Mouse (Mus musculus): ENCODE measurements around the gene Thra. TPM values are rescaled to one million over a fixed set of nuclear protein-coding genes. Genes with fewer than 3 reads are reported as not detected.

Gene Thra
- polyA plus RNA-seq, 1 experiment from 2014 or later = 32.4 TPM

DNA sequence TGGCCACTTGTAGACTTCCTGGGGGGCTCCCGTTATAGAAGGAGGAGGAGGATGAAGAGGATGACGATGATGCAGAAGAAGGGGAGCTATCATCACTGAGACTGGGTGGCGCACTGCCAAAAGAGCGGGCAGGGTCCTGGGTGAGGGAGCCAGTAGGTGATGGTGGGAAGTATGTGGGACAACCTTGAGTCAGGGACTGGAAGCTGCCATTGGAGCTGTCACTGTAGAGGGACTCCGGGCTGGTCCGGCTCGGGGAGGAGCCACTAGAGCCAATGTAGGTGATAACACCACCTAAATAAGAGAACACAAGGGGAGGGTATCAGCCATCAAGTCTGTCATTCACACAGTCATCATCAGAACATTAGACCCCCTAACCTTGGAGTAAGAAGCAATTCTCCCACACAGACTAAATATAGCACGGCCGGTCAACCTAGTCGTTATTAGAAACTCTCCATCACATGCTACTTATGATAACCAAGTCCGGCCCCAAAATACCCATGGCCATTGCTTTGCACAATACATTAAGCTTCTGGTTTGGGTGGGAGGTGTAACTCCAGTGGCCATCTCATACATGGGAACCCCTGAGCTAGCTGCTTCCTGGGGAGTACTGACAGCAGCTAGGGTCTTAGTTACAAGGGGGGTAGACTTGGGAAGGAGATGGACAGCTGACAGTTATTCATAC is 31.5 kb downstream of the Thra start:
- no peak for TF ChIP-seq CTCF (IDR thresholded peaks at IDR 0.05; ENCODE audit: low read depth)
- 75% methylated on average over 11 of the region's 11 CpGs for WGBS
- no peak overlapping the region for H3K4me3 ChIP-seq (ENCODE audit: low read depth, low read length)
- no peaks in the 10 kb centered on the region for H3K9me3 ChIP-seq (ENCODE audit: control insufficient read depth)
- H3K36me3 ChIP-seq (ENCODE audit: control insufficient read depth, insufficient read depth) = peaks cover 26% of the 10 kb centered on the region; the same call in 1 of the 2 replicates
- ATAC-seq = no peak
- H3K4me1 ChIP-seq (replicated peaks; ENCODE audit: control insufficient read depth, insufficient read depth, low read length) = peaks cover 37% of the 10 kb centered on the region
- peak overlapping the region; percentile 75 for H3K27ac ChIP-seq (ENCODE audit: low read depth, low read length)
- H3K4me2 ChIP-seq (replicated peaks; ENCODE audit: low read depth) = peak overlapping the region; percentile 80
- H3K27me3 ChIP-seq (replicated peaks; ENCODE audit: control insufficient read depth, insufficient read depth, low read length) = no peaks in the 10 kb centered on the region
- H3K9ac ChIP-seq (ENCODE audit: low read depth, low read length) = no peak overlapping the region

- H3K4me1 ChIP-seq (replicated peaks; ENCODE audit: control insufficient read depth, insufficient read depth, low read length) = peaks cover 40% of the 10 kb centered on the region
- H3K4me2 ChIP-seq (replicated peaks; ENCODE audit: low read depth) = peak overlapping the region; percentile 80
- H3K9ac ChIP-seq (ENCODE audit: low read depth, low read length) = no peak overlapping the region
- H3K27ac ChIP-seq (ENCODE audit: low read depth, low read length) = peak overlapping the region; percentile 75
- no peaks in the 10 kb centered on the region for H3K9me3 ChIP-seq (ENCODE audit: control insufficient read depth)
- WGBS = 25% methylated on average over 8 of the region's 8 CpGs
- no peak for TF ChIP-seq CTCF (IDR thresholded peaks at IDR 0.05; ENCODE audit: low read depth)
- peaks cover 25% of the 10 kb centered on the region; the same call in 1 of the 2 replicates for H3K36me3 ChIP-seq (ENCODE audit: control insufficient read depth, insufficient read depth)
- ATAC-seq = peak; percentile 40; the same call in 1 of the 2 replicates
- H3K27me3 ChIP-seq (replicated peaks; ENCODE audit: control insufficient read depth, insufficient read depth, low read length) = no peaks in the 10 kb centered on the region
- H3K4me3 ChIP-seq (ENCODE audit: low read depth, low read length) = no peak overlapping the region; the same call in 1 of the 2 replicates
Observed at GRCm38 (mm10) chr11:98772667-98773171, 32.3 kb downstream of the Thra start.

DNA sequence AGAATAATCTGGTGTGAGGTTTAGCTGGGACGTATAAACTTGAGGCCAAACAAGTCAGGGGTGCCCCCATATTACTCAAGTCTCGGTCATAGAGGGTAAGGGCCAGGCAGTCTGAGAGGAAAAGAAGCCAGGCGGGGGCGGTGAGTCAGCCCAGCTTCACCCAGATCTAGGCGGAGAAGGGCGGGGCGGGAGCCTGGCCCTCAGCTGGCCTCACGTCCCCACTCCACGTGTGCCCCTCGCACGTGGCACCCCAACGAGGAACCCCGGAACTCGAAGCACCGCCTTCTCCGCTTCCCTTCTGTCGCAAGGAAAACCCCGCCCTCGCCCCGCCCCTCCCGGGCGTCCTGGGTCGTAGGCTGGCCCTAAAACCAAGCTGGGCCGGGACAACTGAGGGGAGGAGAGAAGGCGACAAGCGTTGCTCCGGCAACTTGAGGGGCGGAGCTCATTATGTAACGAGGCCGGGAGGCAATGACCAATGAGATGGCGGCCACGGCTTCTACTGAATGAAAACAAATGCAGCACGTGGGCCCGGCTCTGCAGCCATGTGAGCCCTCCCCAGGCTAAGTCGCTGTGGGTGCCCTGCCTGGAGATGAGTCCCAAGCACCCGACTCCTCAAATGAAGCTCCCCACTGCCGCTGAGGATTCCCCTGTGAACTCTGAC is 33.3 kb downstream of the Thra start:
- H3K36me3 ChIP-seq (ENCODE audit: control insufficient read depth, insufficient read depth) = peaks cover 17% of the 10 kb centered on the region; the same call in 1 of the 2 replicates
- TF ChIP-seq CTCF (IDR thresholded peaks at IDR 0.05; ENCODE audit: low read depth) = peak; percentile 31
- ATAC-seq = peak; percentile 80
- peak overlapping the region; percentile 43 for H3K4me3 ChIP-seq (ENCODE audit: low read depth, low read length)
- peaks cover 36% of the 10 kb centered on the region for H3K4me1 ChIP-seq (replicated peaks; ENCODE audit: control insufficient read depth, insufficient read depth, low read length)
- under 1% methylated on average over 37 of the region's 37 CpGs for WGBS
- peak overlapping the region; percentile 70 for H3K9ac ChIP-seq (ENCODE audit: low read depth, low read length)
- H3K9me3 ChIP-seq (ENCODE audit: control insufficient read depth) = no peaks in the 10 kb centered on the region
- no peaks in the 10 kb centered on the region for H3K27me3 ChIP-seq (replicated peaks; ENCODE audit: control insufficient read depth, insufficient read depth, low read length)
- H3K4me2 ChIP-seq (replicated peaks; ENCODE audit: low read depth) = peak overlapping the region; percentile 80
- H3K27ac ChIP-seq (ENCODE audit: low read depth, low read length) = peak overlapping the region; percentile 88

GRCm38 (mm10) chr11:98774582-98775347 is 34.3 kb downstream of the Thra start, which contains the start of gene Nr1d1:
TSS of gene Nr1d1 (minus strand) at chr11:98775333.
- Histone ChIP-seq H3K9ac (ENCODE audit: low read depth, low read length) (peak within 1 kb of the TSS; percentile 70), H3K36me3 (ENCODE audit: control insufficient read depth, insufficient read depth) (peaks cover 7% of the 10 kb centered on the region; the same call in 1 of the 2 replicates), H3K4me2 (replicated peaks; ENCODE audit: low read depth) (peak within 1 kb of the TSS; percentile 80), H3K9me3 (ENCODE audit: control insufficient read depth) (no peaks in the 10 kb centered on the region), H3K4me1 (replicated peaks; ENCODE audit: control insufficient read depth, insufficient read depth, low read length) (peaks cover 36% of the 10 kb centered on the region), H3K4me3 (ENCODE audit: low read depth, low read length) (peak within 1 kb of the TSS; percentile 43), H3K27me3 (replicated peaks; ENCODE audit: control insufficient read depth, insufficient read depth, low read length) (no peaks in the 10 kb centered on the region), H3K27ac (ENCODE audit: low read depth, low read length) (peak within 1 kb of the TSS; percentile 88)
- 1% methylated on average over 22 of the region's 22 CpGs for WGBS
- 0 out of 2 replicates have a peak, but pooled peaks have one; percentile 12 for TF ChIP-seq CTCF (IDR thresholded peaks at IDR 0.05; ENCODE audit: low read depth)
- no peak for ATAC-seq

DNA sequence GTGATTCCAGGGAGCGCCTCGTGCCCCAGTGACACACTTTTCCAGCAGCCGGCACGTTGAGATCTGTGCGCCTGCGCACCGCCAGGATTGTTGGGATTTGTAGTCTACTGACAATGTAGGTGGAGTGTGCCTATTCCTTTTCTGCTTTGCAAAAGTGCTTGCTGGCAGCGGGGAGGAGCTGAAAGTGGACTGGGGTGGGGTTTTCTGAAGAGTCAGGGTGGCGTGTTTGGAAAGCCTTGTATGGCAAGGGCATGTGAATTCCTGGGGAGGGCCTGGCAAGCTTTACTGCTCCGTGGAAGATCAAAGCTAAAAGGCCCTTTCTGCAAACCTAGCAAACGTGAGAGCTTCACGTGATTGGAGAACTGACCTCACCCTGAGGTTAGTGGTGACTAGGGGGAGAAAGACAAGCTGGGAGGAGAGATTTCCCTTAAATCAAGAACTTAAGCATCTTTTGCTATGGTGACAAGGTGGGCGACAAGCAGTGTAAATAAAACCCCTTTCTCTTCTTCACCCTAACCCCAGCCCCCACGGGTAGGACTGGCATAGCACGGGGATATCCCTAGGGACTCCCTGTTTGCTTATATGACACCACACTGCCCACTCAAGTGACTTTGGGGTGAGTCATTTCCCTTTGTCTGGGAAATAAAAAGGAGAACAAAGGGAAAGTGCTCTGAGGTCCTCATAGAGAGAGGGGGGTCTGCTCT is 35.1 kb downstream of the Thra start:
- H3K4me3 ChIP-seq (ENCODE audit: low read depth, low read length) = peak overlapping the region; percentile 43
- ATAC-seq = peak; percentile 69
- H3K27me3 ChIP-seq (replicated peaks; ENCODE audit: control insufficient read depth, insufficient read depth, low read length) = no peaks in the 10 kb centered on the region
- peak overlapping the region; percentile 80 for H3K4me2 ChIP-seq (replicated peaks; ENCODE audit: low read depth)
- no peak for TF ChIP-seq CTCF (IDR thresholded peaks at IDR 0.05; ENCODE audit: low read depth)
- H3K36me3 ChIP-seq (ENCODE audit: control insufficient read depth, insufficient read depth) = peaks cover 2% of the 10 kb centered on the region; the same call in 1 of the 2 replicates
- no peaks in the 10 kb centered on the region for H3K9me3 ChIP-seq (ENCODE audit: control insufficient read depth)
- H3K27ac ChIP-seq (ENCODE audit: low read depth, low read length) = peak overlapping the region; percentile 88
- 1% methylated on average over 15 of the region's 15 CpGs for WGBS
- 0 out of 2 replicates have a peak overlapping the region, but pooled peaks have one; percentile 34 for H3K9ac ChIP-seq (ENCODE audit: low read depth, low read length)
- peaks cover 36% of the 10 kb centered on the region for H3K4me1 ChIP-seq (replicated peaks; ENCODE audit: control insufficient read depth, insufficient read depth, low read length)
